13 mouse cellular contexts compared by ENCODE assay signal in the genomic region with DNA sequence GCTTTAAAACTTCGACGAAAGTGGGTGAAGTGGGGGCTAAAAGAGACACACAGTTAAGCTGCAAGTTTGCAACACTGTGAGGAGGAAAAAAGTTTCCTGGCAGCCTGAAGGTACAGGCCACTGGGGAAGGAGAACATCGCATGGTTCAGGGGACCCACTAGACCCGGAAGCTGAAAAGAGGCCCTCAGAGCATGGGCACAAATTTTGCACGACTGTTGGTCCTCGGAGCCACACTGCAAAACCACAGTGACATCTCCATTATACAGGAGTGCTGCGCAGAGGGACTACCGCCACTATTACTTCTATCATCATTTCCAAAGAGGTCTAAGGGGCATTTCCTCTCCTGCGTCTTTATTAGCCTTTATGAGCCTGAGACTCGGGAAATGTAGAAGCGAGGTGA. TPM values are rescaled to one million over a fixed set of nuclear protein-coding genes. Genes with fewer than 3 reads are reported as not detected.
DNase-seq lines count a peak whose midpoint lies in the region; ATAC-seq and TF ChIP-seq lines count a peak whose summit lies in the region.
"Had no signal": no experiment of that assay in that cellular context is flagged by ENCODE, and none has a peak within 500 bp of the region (broad histone marks: within the 10 kb centered on the region; RNA-seq: fewer than 3 reads in every experiment).

No protein-coding gene starts in this region.

- no peak for TF ChIP-seq POLR2A in brain, embryonic 14.5 days (IDR thresholded peaks at IDR 0.05; ENCODE audit: borderline replicate concordance, extremely low read depth, insufficient read depth, insufficient read length, poor library complexity, severe bottlenecking)

- H3K4me2 ChIP-seq in midbrain, embryonic 13.5 days (replicated peaks): peak overlapping the region; percentile 60

- no peak for ATAC-seq in midbrain, embryonic 13.5 days

- peak overlapping the region; percentile 52 for H3K9ac ChIP-seq in midbrain, embryonic 13.5 days (replicated peaks)
- H3K9ac ChIP-seq: liver, embryonic 13.5 days had no signal

- DNase-seq in brain, embryonic 14.5 days (ENCODE audit: low read depth): peak; percentile 35
- DNase-seq in embryo, embryonic 10.5 days (ENCODE audit: low spot score): peak; percentile 57
- DNase-seq in hindbrain, embryonic 10.5 days (ENCODE audit: low spot score): peak; percentile 35
- DNase-seq in left cerebral cortex, adult 18-20 months (ENCODE audit: low spot score in 2 of 2): no peak
- DNase-seq in adrenal gland, postnatal 25 days: no peak
- no peak for DNase-seq in spleen, postnatal 14 days (ENCODE audit: low spot score in 2 of 2)
- DNase-seq: adrenal gland, postnatal 14 days; heart, postnatal 10 days; layer of hippocampus, postnatal 36 days; liver, embryonic 13.5 days had no signal

- H3K4me3 ChIP-seq in hindbrain, embryonic 10.5 days: peak overlapping the region; percentile 58
- H3K4me3 ChIP-seq in midbrain, embryonic 13.5 days (replicated peaks): peak overlapping the region; percentile 14
- H3K4me3 ChIP-seq: liver, embryonic 13.5 days had no signal

- H3K27ac ChIP-seq in hindbrain, embryonic 10.5 days: peak overlapping the region; percentile 93
- peak overlapping the region; percentile 81 for H3K27ac ChIP-seq in midbrain, embryonic 13.5 days
- H3K27ac ChIP-seq: liver, embryonic 13.5 days had no signal

- H3K4me1 ChIP-seq in hindbrain, embryonic 10.5 days (replicated peaks): peaks cover 89% of the 10 kb centered on the region
- peaks cover 50% of the 10 kb centered on the region for H3K4me1 ChIP-seq in midbrain, embryonic 13.5 days (replicated peaks)
- H3K4me1 ChIP-seq: liver, embryonic 13.5 days had no signal

- H3K36me3 ChIP-seq in hindbrain, embryonic 10.5 days: no peaks in the 10 kb centered on the region
- H3K36me3 ChIP-seq in midbrain, embryonic 13.5 days: no peaks in the 10 kb centered on the region
- H3K36me3 ChIP-seq: kidney, embryonic 15.5 days; liver, embryonic 13.5 days had no signal

- peaks cover 99% of the 10 kb centered on the region for H3K27me3 ChIP-seq in hindbrain, embryonic 10.5 days (ENCODE audit: insufficient read depth, poor library complexity, severe bottlenecking)
- peaks cover 95% of the 10 kb centered on the region for H3K27me3 ChIP-seq in midbrain, embryonic 13.5 days

- TF ChIP-seq CTCF in brain, embryonic 14.5 days (IDR thresholded peaks at IDR 0.05; ENCODE audit: borderline replicate concordance, extremely low read depth, insufficient read depth, insufficient read length): no peak

- 3% methylated on average over 11 of the region's 11 CpGs for WGBS in hindbrain, embryonic 10.5 days
- 5% methylated on average over 11 of the region's 11 CpGs for WGBS in midbrain, embryonic 13.5 days

- H3K9me3 ChIP-seq in hindbrain, embryonic 10.5 days: no peaks in the 10 kb centered on the region
- no peaks in the 10 kb centered on the region for H3K9me3 ChIP-seq in midbrain, embryonic 13.5 days
- H3K9me3 ChIP-seq: kidney, embryonic 15.5 days; liver, embryonic 13.5 days had no signal

RNA-seq across cellular contexts. Expression of a gene that starts 32.7 kb away (rescaled TPM):
- 244 and 291 TPM in 2 replicates for polyA plus RNA-seq in brain, embryonic 14.5 days (2012; rRNA removed)
- 83.4 and 86.4 TPM in 2 replicates for polyA plus RNA-seq in hindbrain, embryonic 10.5 days (2016; fragmentation: Nextera tagmentation; extraction: Ambion mirVana)
- 132 and 143 TPM in 2 replicates for polyA plus RNA-seq in midbrain, embryonic 13.5 days (2015; fragmentation: Nextera tagmentation; extraction: Ambion mirVana)
- 10 to 100 TPM; 35.3 to 42.7 TPM for total RNA-seq in left cerebral cortex, adult 18-20 months (2021)
- 101 and 117 TPM in 2 replicates for total RNA-seq in adrenal gland, postnatal 25 days (2021)
- total RNA-seq: granulocyte monocyte progenitor cell, adult 5-6 weeks had no signal

Comparison
In these comparisons a context has a peak if more than half of its experiments do, and no peak if none do; other contexts are left out.
1. DNase-seq: peak in brain, embryonic 14.5 days (single experiment), embryo, embryonic 10.5 days (single experiment) and hindbrain, embryonic 10.5 days (single experiment); none in left cerebral cortex, adult 18-20 months (0 of 2), adrenal gland, postnatal 25 days (single experiment) and spleen, postnatal 14 days (0 of 2).